Mouse (Mus musculus): ENCODE data around the gene Ctdspl. TPM values are rescaled to one million over a fixed set of nuclear protein-coding genes. Genes with fewer than 3 reads are reported as not detected.

Ctdspl gene
- polyA plus RNA-seq, 1 experiment from 2014 or later: 3.7 TPM

DNA sequence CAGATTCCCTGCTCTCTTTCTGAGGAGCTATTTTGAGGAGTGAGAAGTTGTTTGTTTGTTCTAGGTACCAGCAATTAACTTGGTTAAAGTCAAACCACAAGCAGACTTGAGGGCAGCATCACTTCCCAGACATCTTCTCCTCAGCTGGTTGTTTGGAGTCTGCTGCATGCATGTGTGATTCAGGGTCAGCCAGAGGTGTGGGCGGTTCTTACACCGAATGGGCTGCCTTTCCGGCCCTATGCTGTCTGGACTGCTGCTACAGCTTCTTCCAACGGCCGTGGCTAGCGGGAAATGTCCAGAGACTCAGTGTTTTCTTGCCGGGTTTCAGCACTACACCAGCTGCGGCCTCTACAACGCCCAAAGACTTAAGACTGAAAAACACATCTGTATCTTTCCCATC lies 36.9 kb downstream of the Ctdspl start:
- WGBS (ENCODE audit: insufficient replicate concordance): 76% methylated on average over 9 of the region's 9 CpGs
- Histone ChIP-seq H3K4me3 (ENCODE audit: low read depth, low read length) (no peak overlapping the region), H3K9ac (ENCODE audit: low read depth, low read length) (no peak overlapping the region), H3K36me3 (ENCODE audit: control insufficient read depth, insufficient read depth) (no peaks in the 10 kb centered on the region; the same call in 1 of the 2 replicates), H3K27ac (ENCODE audit: low read length) (no peak overlapping the region), H3K4me2 (ENCODE audit: low read depth, low read length) (no peak overlapping the region), H3K4me1 (ENCODE audit: control insufficient read depth, low read depth, low read length) (peaks cover 5% of the 10 kb centered on the region; the same call in 1 of the 2 replicates), H3K27me3 (ENCODE audit: control insufficient read depth, insufficient read depth, low read depth, low read length) (no peaks in the 10 kb centered on the region), H3K9me3 (replicated peaks; ENCODE audit: control insufficient read depth, low read length) (no peaks in the 10 kb centered on the region)
- no peak for ATAC-seq (ENCODE audit: low read depth)

DNA sequence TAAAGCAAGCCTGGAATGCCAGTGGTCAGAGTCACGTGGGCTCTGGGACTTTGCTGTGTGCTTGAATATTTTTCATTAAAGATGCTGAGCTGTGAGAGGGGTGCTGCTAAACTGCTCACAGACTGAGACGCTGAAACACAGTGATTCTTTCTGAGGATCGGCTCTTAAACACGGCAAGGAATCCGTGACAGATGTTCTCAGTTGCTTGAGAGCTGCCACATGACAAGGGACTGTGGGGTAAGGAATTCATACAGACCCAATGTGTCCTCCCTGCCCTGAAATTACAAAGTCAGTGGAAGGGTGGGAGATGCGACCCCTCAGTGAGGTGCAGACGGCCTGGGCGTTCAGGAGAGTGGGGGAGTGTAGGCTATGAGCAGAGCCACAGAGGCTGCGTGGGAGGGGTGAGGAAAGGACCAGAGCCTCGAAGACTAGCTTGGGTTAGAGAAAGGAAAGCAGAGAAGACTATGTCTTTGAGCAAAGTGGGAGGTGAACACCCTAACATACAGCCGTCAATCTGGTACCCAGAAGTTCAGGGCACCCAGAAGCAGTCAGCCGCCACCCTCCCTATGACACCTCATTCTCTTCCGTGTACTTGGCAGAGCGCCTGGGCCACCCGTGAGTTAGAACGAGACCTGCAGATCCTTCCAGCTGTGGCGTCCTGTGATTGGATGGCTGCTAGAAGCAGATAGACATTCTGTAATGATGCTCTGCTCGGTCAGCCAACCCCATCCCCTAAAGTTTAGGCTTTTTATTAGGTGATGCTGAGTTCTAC lies 38.2 kb downstream of the Ctdspl start:
- ATAC-seq (ENCODE audit: low read depth): no peak
- Histone ChIP-seq H3K4me1 (ENCODE audit: control insufficient read depth, low read depth, low read length) (peaks cover 5% of the 10 kb centered on the region; the same call in 1 of the 2 replicates), H3K9me3 (replicated peaks; ENCODE audit: control insufficient read depth, low read length) (no peaks in the 10 kb centered on the region), H3K27me3 (ENCODE audit: control insufficient read depth, insufficient read depth, low read depth, low read length) (no peaks in the 10 kb centered on the region), H3K27ac (ENCODE audit: low read length) (no peak overlapping the region), H3K36me3 (ENCODE audit: control insufficient read depth, insufficient read depth) (no peaks in the 10 kb centered on the region; the same call in 1 of the 2 replicates), H3K9ac (ENCODE audit: low read depth, low read length) (no peak overlapping the region), H3K4me3 (ENCODE audit: low read depth, low read length) (no peak overlapping the region), H3K4me2 (ENCODE audit: low read depth, low read length) (no peak overlapping the region)
- WGBS (ENCODE audit: insufficient replicate concordance): 71% methylated on average over 18 of the region's 18 CpGs

GRCm38 (mm10) chr9:118969810-118970209 lies 43.6 kb downstream of the Ctdspl start:
- no peak for ATAC-seq (ENCODE audit: low read depth)
- Histone ChIP-seq H3K9ac (ENCODE audit: low read depth, low read length) (no peak overlapping the region), H3K4me1 (ENCODE audit: control insufficient read depth, low read depth, low read length) (peaks cover 6% of the 10 kb centered on the region; the same call in 1 of the 2 replicates), H3K27ac (ENCODE audit: low read length) (no peak overlapping the region), H3K4me3 (ENCODE audit: low read depth, low read length) (no peak overlapping the region), H3K4me2 (ENCODE audit: low read depth, low read length) (no peak overlapping the region), H3K36me3 (ENCODE audit: control insufficient read depth, insufficient read depth) (no peaks in the 10 kb centered on the region; the same call in 1 of the 2 replicates), H3K27me3 (ENCODE audit: control insufficient read depth, insufficient read depth, low read depth, low read length) (no peaks in the 10 kb centered on the region), H3K9me3 (replicated peaks; ENCODE audit: control insufficient read depth, low read length) (no peaks in the 10 kb centered on the region)
- WGBS (ENCODE audit: insufficient replicate concordance): 74% methylated on average over 4 of the region's 4 CpGs

DNA sequence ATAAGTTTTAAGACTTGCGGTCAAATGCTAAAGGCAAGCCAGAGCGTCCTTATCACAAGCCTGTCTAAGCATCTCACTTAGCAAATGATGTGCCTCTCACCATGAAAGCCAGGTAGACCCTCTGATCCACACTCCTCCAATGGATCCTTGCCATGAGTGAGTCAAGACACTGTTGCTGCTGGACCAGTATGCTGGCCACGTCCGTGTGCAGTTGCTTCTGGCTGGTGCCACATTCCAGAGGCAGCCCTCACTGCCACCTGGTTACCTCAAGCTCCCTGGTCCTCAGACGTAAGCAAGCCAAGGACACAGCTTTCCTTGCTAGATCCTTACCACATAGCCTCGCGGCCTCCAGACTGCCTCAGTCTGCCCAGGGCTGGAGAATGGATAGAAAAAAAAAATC lies 46.8 kb downstream of the Ctdspl start:
- peaks cover 6% of the 10 kb centered on the region; the same call in 1 of the 2 replicates for H3K4me1 ChIP-seq (ENCODE audit: control insufficient read depth, low read depth, low read length)
- no peak overlapping the region for H3K4me3 ChIP-seq (ENCODE audit: low read depth, low read length)
- no peak overlapping the region for H3K9ac ChIP-seq (ENCODE audit: low read depth, low read length)
- ATAC-seq (ENCODE audit: low read depth): no peak
- H3K27ac ChIP-seq (ENCODE audit: low read length): no peak overlapping the region
- whole genome bisulfite sequencing (ENCODE audit: insufficient replicate concordance): 75% methylated on average over 7 of the region's 7 CpGs
- H3K27me3 ChIP-seq (ENCODE audit: control insufficient read depth, insufficient read depth, low read depth, low read length): no peaks in the 10 kb centered on the region
- H3K4me2 ChIP-seq (ENCODE audit: low read depth, low read length): no peak overlapping the region
- no peaks in the 10 kb centered on the region for H3K36me3 ChIP-seq (ENCODE audit: control insufficient read depth, insufficient read depth)
- no peaks in the 10 kb centered on the region for H3K9me3 ChIP-seq (replicated peaks; ENCODE audit: control insufficient read depth, low read length)

GRCm38 (mm10) chr9:118973566-118973965 lies 47.3 kb downstream of the Ctdspl start:
- H3K27me3 ChIP-seq (ENCODE audit: control insufficient read depth, insufficient read depth, low read depth, low read length): no peaks in the 10 kb centered on the region
- no peak overlapping the region for H3K4me2 ChIP-seq (ENCODE audit: low read depth, low read length)
- no peak overlapping the region for H3K9ac ChIP-seq (ENCODE audit: low read depth, low read length)
- H3K36me3 ChIP-seq (ENCODE audit: control insufficient read depth, insufficient read depth): no peaks in the 10 kb centered on the region
- H3K9me3 ChIP-seq (replicated peaks; ENCODE audit: control insufficient read depth, low read length): no peaks in the 10 kb centered on the region
- no peak overlapping the region for H3K4me3 ChIP-seq (ENCODE audit: low read depth, low read length)
- WGBS (ENCODE audit: insufficient replicate concordance): 42% methylated on average over 5 of the region's 5 CpGs
- H3K4me1 ChIP-seq (ENCODE audit: control insufficient read depth, low read depth, low read length): peaks cover 6% of the 10 kb centered on the region; the same call in 1 of the 2 replicates
- no peak for ATAC-seq (ENCODE audit: low read depth)
- no peak overlapping the region for H3K27ac ChIP-seq (ENCODE audit: low read length)

DNA sequence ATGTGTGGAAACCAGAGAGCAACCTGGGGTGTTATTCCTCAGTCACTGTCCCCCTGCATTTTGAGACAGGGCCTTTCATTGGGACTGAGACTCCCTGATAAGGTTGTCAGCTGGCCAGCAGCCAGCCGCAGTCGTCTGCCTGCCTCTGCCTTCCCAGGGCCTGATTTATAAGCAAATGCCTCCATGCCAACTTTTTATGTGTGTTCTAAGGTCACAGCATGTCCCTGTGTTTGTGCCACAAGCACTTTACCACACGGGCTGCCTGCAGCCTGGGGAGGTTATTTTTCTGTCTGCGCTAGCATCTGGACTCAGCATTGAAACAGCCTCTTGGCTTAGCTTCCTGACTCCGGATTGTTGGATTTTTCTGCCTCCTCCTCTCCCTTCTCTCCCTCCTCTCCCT lies 47.9 kb downstream of the Ctdspl start:
- H3K4me2 ChIP-seq (ENCODE audit: low read depth, low read length): no peak overlapping the region
- H3K27ac ChIP-seq (ENCODE audit: low read length): no peak overlapping the region; the same call in 1 of the 2 replicates
- H3K36me3 ChIP-seq (ENCODE audit: control insufficient read depth, insufficient read depth): no peaks in the 10 kb centered on the region
- H3K9me3 ChIP-seq (replicated peaks; ENCODE audit: control insufficient read depth, low read length): no peaks in the 10 kb centered on the region
- H3K9ac ChIP-seq (ENCODE audit: low read depth, low read length): no peak overlapping the region
- H3K27me3 ChIP-seq (ENCODE audit: control insufficient read depth, insufficient read depth, low read depth, low read length): no peaks in the 10 kb centered on the region
- peaks cover 6% of the 10 kb centered on the region; the same call in 1 of the 2 replicates for H3K4me1 ChIP-seq (ENCODE audit: control insufficient read depth, low read depth, low read length)
- 0 out of 2 replicates have a peak, but pooled peaks have one; percentile 8 for ATAC-seq (ENCODE audit: low read depth)
- WGBS (ENCODE audit: insufficient replicate concordance): 43% methylated on average over 5 of the region's 5 CpGs
- no peak overlapping the region for H3K4me3 ChIP-seq (ENCODE audit: low read depth, low read length)

- WGBS (ENCODE audit: insufficient replicate concordance): 68% methylated on average over 11 of the region's 11 CpGs
- no peak for ATAC-seq (ENCODE audit: low read depth)
- Histone ChIP-seq H3K36me3 (ENCODE audit: control insufficient read depth, insufficient read depth) (no peaks in the 10 kb centered on the region), H3K27ac (ENCODE audit: low read length) (no peak overlapping the region), H3K9me3 (replicated peaks; ENCODE audit: control insufficient read depth, low read length) (no peaks in the 10 kb centered on the region), H3K4me2 (ENCODE audit: low read depth, low read length) (no peak overlapping the region), H3K27me3 (ENCODE audit: control insufficient read depth, insufficient read depth, low read depth, low read length) (no peaks in the 10 kb centered on the region), H3K9ac (ENCODE audit: low read depth, low read length) (no peak overlapping the region), H3K4me3 (ENCODE audit: low read depth, low read length) (no peak overlapping the region), H3K4me1 (ENCODE audit: control insufficient read depth, low read depth, low read length) (peaks cover 9% of the 10 kb centered on the region)
These were observed 49.0 kb downstream of the Ctdspl start for GRCm38 (mm10) chr9:118975211-118975671.

- ATAC-seq (ENCODE audit: low read depth): no peak
- H3K9me3 ChIP-seq (replicated peaks; ENCODE audit: control insufficient read depth, low read length): no peaks in the 10 kb centered on the region
- WGBS (ENCODE audit: insufficient replicate concordance): 76% methylated on average over 9 of the region's 9 CpGs
- H3K4me2 ChIP-seq (ENCODE audit: low read depth, low read length): no peak overlapping the region
- H3K4me3 ChIP-seq (ENCODE audit: low read depth, low read length): no peak overlapping the region
- H3K36me3 ChIP-seq (ENCODE audit: control insufficient read depth, insufficient read depth): no peaks in the 10 kb centered on the region
- no peak overlapping the region for H3K27ac ChIP-seq (ENCODE audit: low read length)
- no peak overlapping the region for H3K9ac ChIP-seq (ENCODE audit: low read depth, low read length)
- no peaks in the 10 kb centered on the region for H3K27me3 ChIP-seq (ENCODE audit: control insufficient read depth, insufficient read depth, low read depth, low read length)
- H3K4me1 ChIP-seq (ENCODE audit: control insufficient read depth, low read depth, low read length): peaks cover 13% of the 10 kb centered on the region
These were observed 49.5 kb downstream of the Ctdspl start for GRCm38 (mm10) chr9:118975758-118976157.

- Histone ChIP-seq H3K4me3 (ENCODE audit: low read depth, low read length) (no peak overlapping the region), H3K4me2 (ENCODE audit: low read depth, low read length) (no peak overlapping the region), H3K4me1 (ENCODE audit: control insufficient read depth, low read depth, low read length) (peaks cover 13% of the 10 kb centered on the region), H3K36me3 (ENCODE audit: control insufficient read depth, insufficient read depth) (no peaks in the 10 kb centered on the region), H3K27ac (ENCODE audit: low read length) (no peak overlapping the region), H3K9me3 (replicated peaks; ENCODE audit: control insufficient read depth, low read length) (no peaks in the 10 kb centered on the region), H3K27me3 (ENCODE audit: control insufficient read depth, insufficient read depth, low read depth, low read length) (no peaks in the 10 kb centered on the region), H3K9ac (ENCODE audit: low read depth, low read length) (no peak overlapping the region)
- WGBS (ENCODE audit: insufficient replicate concordance): 65% methylated on average over 7 of the region's 7 CpGs
- ATAC-seq (ENCODE audit: low read depth): no peak
These were observed 50.3 kb downstream of the Ctdspl start for GRCm38 (mm10) chr9:118976561-118976960.
